25 mouse cellular contexts compared by ENCODE assay signal in genomic region chr10:6901819-6902393, GRCm38 (mm10).
DNase-seq lines count a peak whose midpoint lies in the region; ATAC-seq lines count a peak whose summit lies in the region.
"Had no signal": no experiment of that assay in that cellular context is flagged by ENCODE, and none has a peak within 500 bp of the region (broad histone marks: within the 10 kb centered on the region; RNA-seq: fewer than 3 reads in every experiment).

No protein-coding gene starts in this region.

- peak; percentile 52 for DNase-seq in left cerebral cortex, postnatal 4 days
- DNase-seq in left cerebral cortex, adult 11 months (ENCODE audit: low spot score): no peak
- DNase-seq in cerebellum, adult 11 months: peak; percentile 30
- peak; percentile 32 for DNase-seq in cerebellum, adult 8-10 months
- DNase-seq in cerebellum, postnatal 25 days: peak; percentile 47 to 68
- no peak for DNase-seq in forebrain, embryonic 14.5 days (ENCODE audit: low spot score)
- no peak for DNase-seq in right cerebral cortex, postnatal 14 days
- DNase-seq: adrenal gland, adult 8-10 months; B cell, adult 2 months; gastrocnemius, postnatal 14 days; heart, postnatal 36 days; kidney, adult 18-20 months; kidney, postnatal 36 days; lung, embryonic 14.5 days; lung, postnatal 14 days had no signal

- no peak overlapping the region for H3K27ac ChIP-seq in forebrain, embryonic 14.5 days (ENCODE audit: low read depth, low read length)
- H3K27ac ChIP-seq: embryonic facial prominence, embryonic 13.5 days; forebrain, embryonic 10.5 days; hindbrain, embryonic 14.5 days; limb, embryonic 12.5 days; liver, embryonic 15.5 days; neural tube, embryonic 13.5 days had no signal

- H3K36me3 ChIP-seq in forebrain, embryonic 14.5 days (ENCODE audit: control insufficient read depth, insufficient read depth, low read length): no peaks in the 10 kb centered on the region
- H3K36me3 ChIP-seq: embryonic facial prominence, embryonic 13.5 days; forebrain, embryonic 10.5 days; limb, embryonic 12.5 days; liver, embryonic 15.5 days; neural tube, embryonic 13.5 days had no signal

- WGBS in forebrain, embryonic 14.5 days: 87% methylated on average over 3 of the region's 3 CpGs

- H3K27me3 ChIP-seq in forebrain, embryonic 14.5 days (replicated peaks; ENCODE audit: control insufficient read depth, insufficient read depth, low read length): no peaks in the 10 kb centered on the region
- H3K27me3 ChIP-seq: embryonic facial prominence, embryonic 13.5 days; limb, embryonic 12.5 days; liver, embryonic 15.5 days; neural tube, embryonic 13.5 days had no signal

- no peak overlapping the region for H3K9ac ChIP-seq in forebrain, embryonic 14.5 days (ENCODE audit: low read length)
- H3K9ac ChIP-seq: embryonic facial prominence, embryonic 13.5 days; hindbrain, embryonic 14.5 days; limb, embryonic 12.5 days; liver, embryonic 15.5 days; lung, embryonic 14.5 days; neural tube, embryonic 13.5 days had no signal

- no peaks in the 10 kb centered on the region for H3K9me3 ChIP-seq in forebrain, embryonic 14.5 days (replicated peaks; ENCODE audit: control insufficient read depth, low read length)
- H3K9me3 ChIP-seq: embryonic facial prominence, embryonic 13.5 days; forebrain, embryonic 10.5 days; limb, embryonic 12.5 days; liver, embryonic 15.5 days; neural tube, embryonic 13.5 days had no signal

- H3K4me1 ChIP-seq in forebrain, embryonic 14.5 days (ENCODE audit: control insufficient read depth, insufficient read depth, low read length): no peaks in the 10 kb centered on the region
- H3K4me1 ChIP-seq: embryonic facial prominence, embryonic 13.5 days; forebrain, embryonic 10.5 days; limb, embryonic 12.5 days; liver, embryonic 15.5 days; neural tube, embryonic 13.5 days had no signal

- H3K4me2 ChIP-seq in forebrain, embryonic 14.5 days (ENCODE audit: low read length): no peak overlapping the region
- H3K4me2 ChIP-seq: embryonic facial prominence, embryonic 13.5 days; heart, embryonic 11.5 days; hindbrain, embryonic 14.5 days; limb, embryonic 12.5 days; liver, embryonic 15.5 days; lung, embryonic 14.5 days; midbrain, embryonic 11.5 days; neural tube, embryonic 13.5 days had no signal

- intact Hi-C loops in left cerebral cortex, postnatal 4 days (cut with DNase I): no loop called here

- ATAC-seq in forebrain, embryonic 14.5 days: no peak
- no peak for ATAC-seq in megakaryocyte-erythroid progenitor cell, adult 5-6 weeks (replicated peaks; ENCODE audit: low FRiP score, low TSS enrichment, poor library complexity, severe bottlenecking)
- ATAC-seq: forebrain, embryonic 16.5 days had no signal

- no peak overlapping the region for H3K4me3 ChIP-seq in forebrain, embryonic 14.5 days (ENCODE audit: low read depth, low read length)
- H3K4me3 ChIP-seq: embryonic facial prominence, embryonic 13.5 days; forebrain, embryonic 10.5 days; limb, embryonic 12.5 days; liver, embryonic 15.5 days; neural tube, embryonic 13.5 days had no signal

Comparison
In these comparisons a context has a peak if more than half of its experiments do, and no peak if none do; other contexts are left out.
1. DNase-seq: peak in left cerebral cortex, postnatal 4 days (single experiment), cerebellum, adult 11 months (single experiment), cerebellum, adult 8-10 months (single experiment) and cerebellum, postnatal 25 days (2 of 2); none in left cerebral cortex, adult 11 months (single experiment), forebrain, embryonic 14.5 days (single experiment) and right cerebral cortex, postnatal 14 days (single experiment).